Mouse (Mus musculus) megakaryocyte, embryonic 14.5 days (primary cell): ENCODE results near the gene Atp6v1b1. TPM values are rescaled to one million over a fixed set of nuclear protein-coding genes. Genes with fewer than 3 reads are reported as not detected.

Source experiments
- H3K27me3 ChIP-seq: replicated peaks from 2 replicates; pipeline ENCODE3; 2012; ENCODE audit warnings: inconsistent platforms
- H3K36me3 ChIP-seq: replicated peaks from 2 replicates; pipeline ENCODE3; 2012; ENCODE audit warnings: low read length, inconsistent platforms, mixed read lengths
- H3K4me1 ChIP-seq: 2 replicates; pipeline ENCODE4 v1.6.1; 2012; ENCODE audit warnings: inconsistent platforms
- H3K4me3 ChIP-seq: replicated peaks from 2 replicates; pipeline ENCODE3; 2012; ENCODE audit warnings: moderate library complexity, mild to moderate bottlenecking, inconsistent platforms
- H3K9me3 ChIP-seq: 2 replicates; pipeline ENCODE4 v1.6.1; 2012; ENCODE audit warnings: inconsistent platforms
- FLI1 ChIP-seq: IDR thresholded peaks from 2 replicates; pipeline ENCODE4 v1.6.1; 2012; ENCODE audit warnings: low read length, inconsistent platforms, mixed read lengths
- GATA1 ChIP-seq: IDR thresholded peaks from 3 replicates; pipeline ENCODE4 v1.6.1; 2012; ENCODE audit warnings: mixed read lengths, low read length, inconsistent platforms, borderline replicate concordance
- polyA plus RNA-seq: library from polyadenylated mRNA; stranded (reverse); fragments of >175 nt; gene quantifications from 2 replicates; pipeline ENCODE4 v1.2.3, GENCODE M21; 2012; ENCODE audit warnings: low replicate concordance; ENCODE audit not compliant: insufficient read depth

The Atp6v1b1 gene
- polyA plus RNA-seq, 1 experiment, result not detected

- TF ChIP-seq FLI1 (no peak), GATA1 (no peak)
- no peaks in the 10 kb centered on the region for H3K9me3 ChIP-seq
- H3K36me3 ChIP-seq, result no peaks in the 10 kb centered on the region
- H3K4me3 ChIP-seq, result no peak overlapping the region
- peaks cover 12% of the 10 kb centered on the region for H3K4me1 ChIP-seq
- peaks cover 94% of the 10 kb centered on the region for H3K27me3 ChIP-seq
Measured at GRCm38 (mm10) chr6:83704294-83704693, 38.5 kb upstream of the Atp6v1b1 start.

DNA sequence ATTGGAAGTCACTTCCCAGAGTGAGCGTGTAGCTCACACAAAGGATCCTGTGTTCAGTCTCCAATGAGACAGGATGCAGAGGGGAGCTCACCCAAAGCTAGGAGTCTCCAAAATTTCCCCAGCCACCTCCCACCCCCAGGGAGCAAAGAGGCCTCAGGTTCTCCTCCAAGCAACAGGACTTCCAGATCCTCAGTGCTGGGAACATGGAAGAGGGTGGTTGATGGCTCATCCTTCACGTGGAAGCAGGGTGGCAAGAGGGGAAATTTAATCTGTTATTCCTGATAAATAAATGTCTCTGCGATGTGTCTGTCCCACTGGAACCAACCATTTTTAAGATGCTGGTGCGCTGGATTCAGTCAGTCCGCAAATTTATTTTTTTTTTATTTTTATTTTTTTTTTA lies 38.1 kb upstream of the Atp6v1b1 start:
- no peaks in the 10 kb centered on the region for H3K36me3 ChIP-seq
- H3K4me3 ChIP-seq, result no peak overlapping the region
- TF ChIP-seq GATA1 (no peak), FLI1 (no peak)
- peaks cover 12% of the 10 kb centered on the region for H3K4me1 ChIP-seq
- H3K27me3 ChIP-seq, result peaks cover 94% of the 10 kb centered on the region
- H3K9me3 ChIP-seq, result no peaks in the 10 kb centered on the region

- no peaks in the 10 kb centered on the region for H3K36me3 ChIP-seq
- TF ChIP-seq GATA1 (no peak), FLI1 (no peak)
- no peak overlapping the region for H3K4me3 ChIP-seq
- no peaks in the 10 kb centered on the region for H3K9me3 ChIP-seq
- H3K27me3 ChIP-seq, result peaks cover 98% of the 10 kb centered on the region
- peaks cover 26% of the 10 kb centered on the region for H3K4me1 ChIP-seq
Measured at GRCm38 (mm10) chr6:83707738-83708510, 34.9 kb upstream of the Atp6v1b1 start.

DNA sequence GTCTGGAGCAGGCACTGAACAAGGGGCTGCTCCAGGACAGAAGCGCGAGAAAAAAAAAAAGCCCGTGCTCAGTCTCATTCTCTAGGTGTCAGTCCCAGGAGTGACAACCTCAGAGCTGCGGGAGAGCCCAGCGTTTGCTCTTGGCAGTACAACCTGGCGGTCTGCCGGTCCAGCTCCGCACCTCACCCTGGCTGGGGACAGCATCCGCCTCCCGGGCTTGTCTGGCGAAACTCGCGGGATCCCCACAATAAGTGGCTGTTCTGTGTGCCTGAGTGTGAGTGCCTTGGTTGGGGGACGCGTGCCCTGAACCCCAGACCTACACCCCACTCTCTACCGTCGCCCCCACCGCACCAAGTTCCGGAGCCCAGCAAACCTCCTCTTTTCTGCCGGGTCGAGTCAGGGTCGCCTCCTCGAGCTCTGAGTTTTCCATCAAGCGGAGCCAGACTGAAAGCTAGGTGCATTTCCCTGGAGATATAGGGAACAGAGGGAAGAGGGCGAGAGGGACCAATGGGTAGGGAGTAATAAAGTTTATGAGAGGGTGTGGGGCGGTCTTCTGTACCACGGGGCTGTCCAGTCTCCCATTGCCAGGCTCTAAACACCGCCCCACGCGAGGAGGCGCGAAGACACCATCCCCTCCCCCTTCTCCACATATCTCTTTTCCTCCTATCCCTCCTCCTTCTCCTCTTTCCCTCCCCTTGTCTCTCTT lies 32.3 kb upstream of the Atp6v1b1 start:
- Histone ChIP-seq H3K4me3 (peak overlapping the region; percentile 90), H3K9me3 (no peaks in the 10 kb centered on the region), H3K27me3 (peaks cover 100% of the 10 kb centered on the region), H3K4me1 (peaks cover 43% of the 10 kb centered on the region), H3K36me3 (no peaks in the 10 kb centered on the region)
- TF ChIP-seq FLI1, result no peak
- no peak for TF ChIP-seq GATA1

GRCm38 (mm10) chr6:83711067-83711675 lies 31.6 kb upstream of the Atp6v1b1 start, which contains the start of gene Vax2:
Gene Vax2, plus strand, starts transcription at chr6:83711264.
- Histone ChIP-seq H3K4me3 (peak within 1 kb of the TSS; percentile 90), H3K27me3 (peaks cover 100% of the 10 kb centered on the region)

GRCm38 (mm10) chr6:83711725-83712475 lies 30.9 kb upstream of the Atp6v1b1 start:
- H3K36me3 ChIP-seq, result no peaks in the 10 kb centered on the region
- H3K9me3 ChIP-seq, result no peaks in the 10 kb centered on the region
- H3K4me1 ChIP-seq, result peaks cover 54% of the 10 kb centered on the region
- H3K27me3 ChIP-seq, result peaks cover 98% of the 10 kb centered on the region
- peak overlapping the region; percentile 90 for H3K4me3 ChIP-seq
- TF ChIP-seq FLI1 (no peak), GATA1 (no peak)

More at GRCm38 (mm10) chr6:83711067-83711675, 31.6 kb upstream of the Atp6v1b1 start, which contains the start of gene Vax2:
- TF ChIP-seq FLI1 (no peak), GATA1 (no peak)
- Histone ChIP-seq H3K36me3 (no peaks in the 10 kb centered on the region), H3K9me3 (no peaks in the 10 kb centered on the region), H3K4me1 (peaks cover 50% of the 10 kb centered on the region)

DNA sequence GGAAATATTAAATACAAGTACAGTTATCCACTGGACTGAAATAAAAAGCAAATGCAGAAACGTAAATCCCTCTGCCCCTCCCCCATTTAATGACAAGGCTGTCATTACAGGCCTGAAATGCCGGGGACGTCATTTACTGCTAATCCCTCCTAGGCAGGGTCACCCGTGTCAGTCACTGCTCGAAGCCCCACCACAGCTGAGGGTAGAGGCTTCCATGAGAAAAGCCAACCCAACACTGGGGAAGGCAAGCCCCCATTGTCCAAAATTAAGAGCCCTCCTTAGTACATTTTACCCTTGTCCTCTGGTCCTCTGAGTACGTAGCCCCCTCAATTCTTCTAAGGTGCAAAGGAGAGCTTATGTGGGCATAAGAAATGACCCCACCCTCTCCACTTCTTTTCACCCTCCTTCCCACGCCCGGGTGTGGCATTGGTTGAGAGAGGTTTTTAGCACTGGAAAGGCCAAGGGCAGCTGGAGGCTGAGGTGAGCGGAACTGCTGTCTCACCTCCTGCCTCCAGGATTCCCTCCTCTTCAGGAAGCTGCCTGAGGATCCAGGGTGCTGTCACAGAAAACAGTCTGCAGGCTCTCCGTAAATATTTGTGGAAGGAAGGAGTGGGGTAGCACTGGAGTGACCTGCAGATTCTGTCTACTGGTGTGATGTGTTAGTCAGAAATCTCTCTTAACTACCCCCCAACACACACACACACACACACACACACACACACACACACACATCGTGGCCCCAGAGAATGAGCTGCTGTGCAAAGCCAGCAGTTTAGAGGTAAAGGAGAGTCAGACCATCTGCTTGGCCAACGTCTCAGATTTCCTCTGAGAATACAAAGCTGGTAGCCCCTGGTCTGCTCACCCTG lies 29.3 kb upstream of the Atp6v1b1 start:
- Histone ChIP-seq H3K36me3 (no peaks in the 10 kb centered on the region), H3K9me3 (no peaks in the 10 kb centered on the region), H3K4me3 (no peak overlapping the region), H3K27me3 (peaks cover 98% of the 10 kb centered on the region), H3K4me1 (peaks cover 58% of the 10 kb centered on the region)
- TF ChIP-seq GATA1 (no peak), FLI1 (no peak)

DNA sequence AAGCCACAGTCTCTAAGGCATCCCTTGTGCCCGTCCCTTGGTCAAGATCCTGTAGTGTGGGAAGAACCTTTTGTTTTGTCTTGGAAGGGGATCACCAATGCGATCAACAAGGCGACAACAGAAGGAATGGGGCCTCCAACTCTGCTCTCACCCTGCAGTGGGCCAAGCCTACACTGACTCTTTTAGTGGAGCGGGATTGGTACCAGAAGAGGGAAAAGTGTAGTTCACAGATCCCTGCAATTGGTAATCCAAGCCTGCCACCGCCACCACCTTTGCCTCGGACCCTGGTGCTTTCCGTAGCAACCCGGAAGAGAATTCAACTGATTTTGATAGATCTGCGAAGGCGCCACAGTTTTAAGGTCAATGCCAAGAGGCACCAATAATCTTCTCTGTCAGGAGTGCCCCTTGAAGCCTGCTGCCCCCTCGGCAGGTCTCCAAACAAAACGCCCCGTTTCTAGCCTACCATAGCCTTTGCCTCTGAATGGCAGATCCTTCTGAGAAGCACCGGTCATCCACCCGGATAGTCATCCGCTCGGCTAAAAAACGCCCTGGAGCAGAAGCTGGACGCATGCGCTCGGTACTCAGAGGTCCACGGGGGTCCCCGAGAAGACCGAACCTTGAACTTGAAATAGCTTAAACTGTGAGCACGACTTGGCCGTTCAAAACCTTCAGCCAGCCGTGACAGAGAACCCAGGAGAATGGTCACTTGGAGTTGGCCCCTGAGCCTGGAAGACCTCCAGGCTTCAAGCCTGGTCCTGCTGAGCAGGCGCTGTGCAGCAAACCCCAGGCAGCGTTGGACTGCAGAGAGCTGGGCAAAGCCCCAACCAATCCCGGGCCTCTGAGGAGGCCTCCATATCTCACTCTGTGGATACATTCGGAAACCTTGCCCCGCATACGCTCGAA lies 28.3 kb upstream of the Atp6v1b1 start:
- peak overlapping the region; percentile 51 for H3K4me3 ChIP-seq
- peaks cover 58% of the 10 kb centered on the region for H3K4me1 ChIP-seq
- peaks cover 97% of the 10 kb centered on the region for H3K27me3 ChIP-seq

More for the DNA sequence above, 28.3 kb upstream of the Atp6v1b1 start:
- TF ChIP-seq GATA1, result no peak
- no peak for TF ChIP-seq FLI1
- Histone ChIP-seq H3K9me3 (no peaks in the 10 kb centered on the region), H3K36me3 (no peaks in the 10 kb centered on the region)
